Mouse (Mus musculus) thymus, postnatal 0 days (tissue): ENCODE measurements around the gene Fcer1g. TPM values are rescaled to one million over a fixed set of nuclear protein-coding genes. Genes with fewer than 3 reads are reported as not detected.

Experiments
- DNase-seq: peaks from one replicate; pipeline ENCODE4 v3.0.0-alpha.2; 2015; ENCODE audit warnings: low spot score
- polyA plus RNA-seq: library from polyadenylated mRNA; unstranded; fragments of >200 nt; fragmentation: Nextera tagmentation; extraction: Ambion mirVana; gene quantifications from 2 replicates; pipeline ENCODE4 v1.2.1, GENCODE M21; 2015

Gene Fcer1g
- polyA plus RNA-seq, 1 experiment from 2014 or later = 93.8 TPM

DNA sequence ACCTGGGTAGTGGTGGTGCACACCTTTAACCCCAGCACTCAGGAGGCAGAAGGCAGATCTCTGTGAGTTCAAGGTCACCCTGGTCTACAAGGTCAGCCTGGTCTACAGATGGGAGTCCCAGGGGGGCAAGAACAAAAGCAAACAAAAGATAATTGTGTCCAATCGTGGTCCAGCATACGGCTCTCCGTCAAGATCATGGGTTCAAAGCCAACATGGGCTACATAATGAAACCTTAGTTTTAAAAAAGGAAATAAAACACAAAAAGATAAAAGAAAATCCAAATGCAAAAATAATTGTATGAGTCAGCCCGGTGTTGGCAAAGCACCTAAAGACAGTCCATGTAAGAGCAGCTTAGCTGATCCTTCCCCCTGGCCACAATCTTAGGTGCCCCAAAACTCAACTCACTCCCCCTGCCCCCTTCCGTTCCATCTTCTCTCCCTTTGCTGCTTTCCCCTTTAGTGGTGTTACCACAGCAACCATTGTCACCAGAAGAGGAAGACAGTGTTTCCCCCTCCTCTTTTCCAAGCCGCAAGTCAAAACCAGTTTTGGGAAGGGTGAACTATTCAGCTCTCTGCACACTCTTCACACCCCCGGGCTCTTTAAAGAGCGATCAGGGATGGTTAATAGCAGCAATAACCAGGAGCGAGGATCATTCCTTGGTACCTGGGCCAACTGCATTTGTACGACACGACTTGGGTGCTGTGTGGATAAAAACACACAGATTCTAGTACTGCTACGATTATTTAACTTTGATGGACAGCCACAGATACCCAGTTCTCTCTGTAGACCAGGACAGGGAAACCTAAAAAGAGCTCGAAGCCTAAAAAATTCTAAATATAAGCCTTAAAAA lies 46.1 kb downstream of the Fcer1g start:
- DNase-seq = no peak

GRCm38 (mm10) chr1:171185655-171186054 lies 48.5 kb downstream of the Fcer1g start:
- no peak for DNase-seq

DNA sequence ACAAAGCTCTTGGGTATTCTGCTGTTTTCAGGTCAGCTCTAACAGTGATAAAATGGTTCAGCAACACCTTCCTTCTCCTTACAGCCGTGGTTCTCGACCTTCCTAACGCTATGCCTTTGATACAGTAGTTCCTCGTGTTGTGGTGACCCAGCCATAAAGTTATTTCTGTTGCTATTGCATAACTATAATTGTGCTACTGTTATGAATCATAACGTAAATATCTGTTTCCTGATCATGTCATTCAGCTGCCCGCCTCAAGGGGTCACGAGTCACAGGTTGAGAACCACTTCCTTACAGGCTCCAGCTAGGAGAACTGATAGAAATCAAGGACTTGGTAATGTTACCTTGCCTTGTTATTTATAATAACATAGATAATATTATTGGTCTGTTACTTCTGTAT lies 49.9 kb downstream of the Fcer1g start:
- DNase-seq = peak; percentile 25

DNA sequence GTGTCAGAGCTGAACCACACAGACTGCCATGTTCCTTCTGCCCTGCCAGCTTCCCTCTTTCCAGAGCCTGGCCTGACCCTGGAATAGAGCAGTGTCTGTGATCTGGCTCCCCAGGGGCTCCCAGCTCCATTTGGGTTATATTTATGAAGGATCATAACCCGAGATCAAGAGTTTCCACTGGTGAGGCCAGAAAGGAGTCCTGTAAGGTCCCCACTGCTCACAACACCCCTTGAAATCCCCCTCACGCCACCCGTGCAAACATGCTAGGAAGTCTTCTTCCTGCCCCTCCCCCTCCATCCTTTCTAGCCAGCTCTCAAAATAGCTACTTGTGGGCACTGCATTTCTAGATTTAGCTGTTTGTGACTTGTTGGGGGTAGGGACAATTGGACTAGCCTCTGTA lies 50.5 kb downstream of the Fcer1g start:
- no peak for DNase-seq

- DNase-seq = no peak
These were observed 51.1 kb downstream of the Fcer1g start for GRCm38 (mm10) chr1:171183025-171183424.

Other genes starting within 250 kb of the Fcer1g start
- gene Fcgr4, start 215.4 kb downstream of the Fcer1g start, polyA plus RNA-seq = 1.4 and 1.6 TPM in 2 replicates
- gene Fcgr3, start 169.4 kb downstream of the Fcer1g start, polyA plus RNA-seq = 18.0 and 21.4 TPM in 2 replicates
- 2.3 and 2.7 TPM in 2 replicates for gene Cfap126, start 120.4 kb downstream of the Fcer1g start, polyA plus RNA-seq
- gene Sdhc, start 83.8 kb downstream of the Fcer1g start, polyA plus RNA-seq = 158 and 201 TPM in 2 replicates
- gene Mpz, start 83.7 kb downstream of the Fcer1g start, polyA plus RNA-seq = 0.18 and 0.37 TPM in 2 replicates
- gene Pcp4l1, start 38.1 kb downstream of the Fcer1g start, polyA plus RNA-seq = 2.3 and 2.7 TPM in 2 replicates
- gene Nr1i3, start 20.4 kb downstream of the Fcer1g start, polyA plus RNA-seq = 0.14 and 0.17 TPM in 2 replicates
- gene Tomm40l, start 11.9 kb downstream of the Fcer1g start, polyA plus RNA-seq = 23.7 and 25.8 TPM in 2 replicates
- gene Apoa2, start 9.3 kb downstream of the Fcer1g start, polyA plus RNA-seq = 4.0 and 5.1 TPM in 2 replicates
- 0.68 and 0.86 TPM in 2 replicates for gene Adamts4, start 16.1 kb upstream of the Fcer1g start, polyA plus RNA-seq
- 215 and 218 TPM in 2 replicates for gene Ndufs2, start 17.0 kb upstream of the Fcer1g start, polyA plus RNA-seq
- gene B4galt3, start 36.0 kb upstream of the Fcer1g start, polyA plus RNA-seq = 43.9 and 50.6 TPM in 2 replicates
- 34.2 and 34.3 TPM in 2 replicates for gene Ppox, start 46.8 kb upstream of the Fcer1g start, polyA plus RNA-seq
- 39.5 and 42.7 TPM in 2 replicates for gene Usp21, start 53.6 kb upstream of the Fcer1g start, polyA plus RNA-seq
- 109 and 111 TPM in 2 replicates for gene Ufc1, start 60.7 kb upstream of the Fcer1g start, polyA plus RNA-seq
- 44.2 and 47.8 TPM in 2 replicates for gene Dedd, start 94.8 kb upstream of the Fcer1g start, polyA plus RNA-seq
- 39.0 and 44.0 TPM in 2 replicates for gene Nit1, start 111.3 kb upstream of the Fcer1g start, polyA plus RNA-seq
- 87.5 and 92.2 TPM in 2 replicates for gene Pfdn2, start 111.3 kb upstream of the Fcer1g start, polyA plus RNA-seq
- 0.76 and 1.4 TPM in 2 replicates for gene Klhdc9, start 126.4 kb upstream of the Fcer1g start, polyA plus RNA-seq
- 0.91 and 1.1 TPM in 2 replicates for gene Nectin4, start 135.7 kb upstream of the Fcer1g start, polyA plus RNA-seq
- gene Arhgap30, start 154.6 kb upstream of the Fcer1g start, polyA plus RNA-seq = 64.2 and 73.2 TPM in 2 replicates
- gene Usf1, start 176.9 kb upstream of the Fcer1g start, polyA plus RNA-seq = 80.7 and 90.6 TPM in 2 replicates
- 4.7 and 4.8 TPM in 2 replicates for gene Tstd1, start 184.5 kb upstream of the Fcer1g start, polyA plus RNA-seq
- 15.4 and 22.7 TPM in 2 replicates for gene F11r, start 203.2 kb upstream of the Fcer1g start, polyA plus RNA-seq